Mouse (Mus musculus): ENCODE data around the gene Setd1a.
"Not testable (repeated sequence)": the region's sequence is repeated elsewhere in the genome, so short reads cannot be mapped to it uniquely, and the experiment has no call there.

Gene Setd1a

DNA sequence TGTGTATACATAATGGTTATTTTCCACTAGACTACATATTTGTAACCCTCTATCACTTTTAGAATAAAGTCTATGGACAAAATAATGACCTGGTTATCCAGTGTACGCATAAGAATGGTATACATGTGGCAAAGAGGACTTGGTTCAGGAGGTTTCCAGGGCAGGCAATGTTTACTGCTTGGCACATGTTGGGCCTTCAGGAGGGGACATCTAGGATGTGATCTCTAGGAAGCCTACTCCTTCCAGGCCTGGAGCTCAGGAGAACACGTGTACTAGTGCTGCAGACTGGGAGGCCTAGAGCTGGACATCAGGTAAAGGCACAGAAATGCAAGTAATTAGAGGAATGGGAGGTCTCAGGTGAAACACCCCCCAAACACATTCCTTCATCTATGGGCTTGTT, 59.1 kb downstream of the Setd1a start:
- DNase-seq (ENCODE audit: low read depth, low spot score): no peak

DNA sequence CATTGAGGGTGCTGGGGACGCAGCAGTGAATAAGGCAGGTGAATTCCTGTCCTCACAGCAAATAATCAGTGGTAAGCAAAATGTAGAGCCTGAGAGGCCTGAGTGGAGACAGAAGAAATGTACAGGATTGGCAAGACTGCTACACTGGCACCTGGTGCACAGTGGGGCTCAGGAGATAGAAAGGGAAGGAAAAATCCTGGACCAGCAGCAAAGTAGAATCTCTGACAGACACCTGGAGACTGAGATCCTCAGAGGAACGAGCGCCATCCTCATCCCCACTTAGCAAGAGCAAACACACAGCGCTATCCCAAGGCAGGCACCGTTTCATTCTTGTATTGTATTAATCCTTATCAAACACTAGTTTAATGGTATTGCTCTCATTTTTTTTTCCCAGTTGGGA, 61.0 kb downstream of the Setd1a start:
- no peak for DNase-seq (ENCODE audit: low read depth, low spot score)

DNA sequence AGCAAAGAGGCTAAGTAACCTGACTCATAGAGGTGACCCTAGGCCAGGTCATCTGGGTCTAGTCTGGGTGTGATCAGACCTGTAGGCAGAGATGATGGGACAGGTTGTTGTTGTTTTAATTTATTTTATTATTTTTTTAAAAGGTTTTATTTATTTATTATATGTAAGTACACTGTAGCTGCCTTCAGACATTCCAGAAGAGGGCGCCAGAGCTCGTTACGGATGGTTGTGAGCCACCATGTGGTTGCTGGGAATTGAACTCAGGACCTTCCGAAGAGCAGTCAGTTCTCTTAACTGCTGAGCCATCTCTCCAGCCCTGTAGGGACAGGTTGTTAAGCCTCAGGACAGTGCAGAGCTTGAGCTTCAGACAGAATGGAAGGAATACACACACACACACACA, 61.4 kb downstream of the Setd1a start:
- not testable (repeated sequence) for DNase-seq (ENCODE audit: low read depth, low spot score)

DNA sequence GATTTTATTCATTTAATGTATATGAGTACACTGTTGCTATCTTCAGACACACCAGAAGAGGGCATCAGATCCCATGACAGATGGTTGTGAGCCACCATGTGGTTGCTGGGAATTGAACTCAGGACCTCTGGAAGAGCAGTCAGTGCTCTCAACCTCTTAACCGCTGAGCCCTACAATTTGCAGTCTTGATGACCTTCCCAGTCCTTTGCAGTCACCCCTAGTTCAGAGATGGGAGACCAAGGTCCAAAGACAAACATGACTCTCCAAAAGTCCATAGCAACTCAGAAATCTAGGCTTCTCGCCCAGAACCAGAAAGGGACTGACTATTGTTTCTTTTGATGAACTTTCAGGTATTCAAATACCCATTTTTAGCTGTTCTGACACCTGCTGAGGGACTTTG, 63.6 kb downstream of the Setd1a start:
- not testable (repeated sequence) for DNase-seq (ENCODE audit: low read depth, low spot score)

DNA sequence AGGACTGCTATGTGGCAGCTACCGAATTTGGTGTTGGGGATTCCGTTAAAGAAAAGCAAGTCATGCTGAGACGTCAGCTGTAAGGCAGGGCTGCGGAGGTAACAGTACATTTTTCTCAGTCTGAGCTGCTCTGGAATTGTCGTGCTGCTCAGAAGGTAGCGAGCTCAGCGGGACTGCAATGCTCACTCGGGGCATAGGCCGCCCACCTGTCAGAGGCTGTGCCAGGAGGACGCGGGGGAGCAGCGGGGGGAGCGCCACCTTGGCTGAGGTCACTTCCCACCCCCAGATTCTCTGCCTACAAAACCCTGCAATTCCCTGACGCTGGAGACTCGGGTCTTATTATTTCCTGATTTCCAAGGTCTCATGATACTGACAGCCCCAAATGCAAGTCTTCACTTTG, 64.4 kb downstream of the Setd1a start:
- DNase-seq (ENCODE audit: low read depth, low spot score): no peak

DNA sequence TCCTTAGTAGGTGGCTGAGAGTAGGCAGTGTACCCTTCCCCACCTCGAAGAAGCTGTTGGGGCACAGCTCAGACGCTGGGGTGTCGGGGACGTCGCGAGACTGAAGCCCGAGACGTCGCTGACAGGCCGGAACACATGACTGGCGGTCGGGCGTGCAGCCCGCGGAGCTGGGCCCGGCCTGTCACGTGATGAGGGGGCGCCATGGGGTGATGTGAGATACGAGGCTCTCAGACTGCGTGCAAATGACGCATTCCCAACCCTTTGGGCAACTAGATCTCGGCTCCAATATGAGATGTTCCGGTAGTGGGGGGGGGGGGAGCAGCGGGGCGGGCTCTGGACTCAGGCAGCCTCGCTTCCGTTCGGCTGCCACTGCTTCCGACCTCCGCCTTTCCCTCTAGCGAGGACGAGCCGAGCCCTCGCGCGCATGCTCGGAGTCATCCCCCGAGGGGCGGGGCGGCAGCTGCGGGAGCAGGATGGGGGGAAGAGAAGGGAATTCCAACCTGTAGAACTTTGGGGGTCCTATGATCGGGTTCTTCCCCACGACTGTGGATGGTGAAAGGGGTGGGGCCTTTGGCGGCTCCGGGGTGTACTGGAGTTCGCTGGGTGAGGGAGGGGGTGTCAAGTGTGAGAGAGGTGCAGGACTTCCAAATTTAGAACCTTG, 65.0 kb downstream of the Setd1a start:
- peak; percentile 91 for DNase-seq (ENCODE audit: low read depth, low spot score)

DNA sequence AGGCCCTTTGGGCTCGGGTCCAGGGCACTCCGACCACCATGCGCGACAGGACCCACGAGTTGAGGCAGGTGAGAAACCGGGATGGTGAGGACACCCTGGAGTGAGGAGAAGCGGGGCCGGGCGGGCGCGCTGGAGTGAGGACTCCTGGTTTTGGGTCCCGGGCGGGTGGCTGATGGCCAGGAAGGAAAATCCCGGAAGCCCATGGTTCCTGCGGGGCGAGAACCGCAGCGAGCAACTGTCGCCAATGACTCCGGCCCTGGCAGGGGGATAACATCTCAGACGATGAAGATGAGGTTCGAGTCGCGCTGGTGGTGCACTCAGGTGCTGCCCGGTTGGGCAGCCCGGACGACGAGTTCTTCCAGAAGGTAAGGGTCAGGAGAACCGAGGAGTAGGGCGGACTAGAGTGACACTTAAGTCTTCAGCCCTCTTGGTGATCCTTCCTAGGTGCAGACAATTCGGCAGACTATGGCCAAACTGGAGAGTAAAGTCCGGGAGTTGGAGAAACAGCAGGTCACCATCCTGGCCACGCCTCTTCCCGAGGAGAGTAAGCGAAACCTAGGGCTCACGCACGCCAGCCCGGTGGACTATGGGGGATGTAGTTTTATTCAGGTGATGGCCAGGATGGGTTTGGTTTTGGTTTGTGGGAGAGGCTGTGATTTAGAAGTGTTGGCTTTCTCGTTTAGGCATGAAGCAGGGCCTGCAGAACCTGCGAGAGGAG, 65.7 kb downstream of the Setd1a start:
- DNase-seq (ENCODE audit: low read depth, low spot score): peak; percentile 67

Measured in mesoderm, embryonic 11.5 days (tissue).